Mouse (Mus musculus): ENCODE results near the gene Dcun1d2.

DNA sequence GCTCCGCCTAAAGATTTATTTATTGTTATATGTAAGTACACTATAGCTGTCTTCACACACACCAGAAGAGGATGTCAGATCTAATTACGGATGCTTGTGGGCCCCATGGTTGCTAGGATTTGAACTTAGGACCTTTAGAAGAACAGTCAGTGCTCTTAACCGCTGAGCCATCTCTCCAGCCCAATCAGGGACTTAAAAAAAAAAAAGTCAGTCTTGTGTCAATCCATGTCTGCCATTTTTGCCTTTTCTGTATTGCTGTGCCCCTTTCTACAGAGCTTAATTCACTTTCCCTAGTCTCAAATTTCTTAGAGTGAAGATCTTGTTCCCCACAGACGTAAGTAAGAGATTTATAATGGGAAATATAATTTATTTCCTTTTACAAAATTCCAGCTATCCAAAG is 69.5 kb downstream of the Dcun1d2 start:
- no peak for TF ChIP-seq CTCF (IDR thresholded peaks at IDR 0.05; ENCODE audit: control insufficient read depth, insufficient read depth, insufficient replicate concordance, low read depth, low read length)
- TF ChIP-seq POLR2A (IDR thresholded peaks at IDR 0.05; ENCODE audit: control insufficient read depth, low read depth, low read length) = no peak
